ENCODE assay signal across 19 mouse cellular contexts in the genomic region with DNA sequence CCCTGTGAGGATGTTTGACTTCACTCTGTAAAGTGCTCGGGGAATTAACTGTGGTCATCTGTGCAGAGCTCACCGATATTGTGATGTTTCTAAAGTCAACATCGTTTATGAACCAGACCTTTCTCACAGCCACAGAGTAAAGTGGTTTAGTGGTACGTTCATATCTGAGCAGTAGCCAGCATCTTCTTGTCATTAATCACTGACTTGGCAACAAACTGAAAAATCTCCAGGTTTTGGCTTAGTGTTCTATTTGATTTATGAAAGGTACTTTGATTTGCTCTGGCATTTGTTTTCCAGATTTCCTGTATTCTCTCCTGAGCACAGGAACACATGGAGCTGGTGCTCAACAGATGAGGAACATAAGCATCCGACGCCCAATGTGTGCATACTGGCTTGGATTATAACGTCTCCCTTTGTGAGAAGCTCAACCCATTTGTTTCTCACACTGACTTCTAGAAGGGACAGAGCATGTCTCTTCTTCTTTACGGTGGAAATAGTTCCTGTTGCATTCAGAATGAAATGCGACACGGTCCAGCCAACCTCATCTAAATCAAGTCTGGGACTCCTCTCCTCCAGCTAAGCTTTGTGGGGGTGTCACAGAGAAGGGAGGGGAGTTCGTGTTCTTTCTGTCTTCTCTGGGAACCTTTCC. TPM values are rescaled to one million over a fixed set of nuclear protein-coding genes. Genes with fewer than 3 reads are reported as not detected.
DNase-seq lines count a peak whose midpoint lies in the region; ATAC-seq lines count a peak whose summit lies in the region.
"Had no signal": no experiment of that assay in that cellular context is flagged by ENCODE, and none has a peak within 500 bp of the region (broad histone marks: within the 10 kb centered on the region; RNA-seq: fewer than 3 reads in every experiment).

No protein-coding gene starts in this region.

- peaks cover 10% of the 10 kb centered on the region for H3K4me1 ChIP-seq in limb, embryonic 12.5 days (replicated peaks)
- peaks cover 8% of the 10 kb centered on the region for H3K4me1 ChIP-seq in limb, embryonic 10.5 days
- peaks cover 19% of the 10 kb centered on the region for H3K4me1 ChIP-seq in limb, embryonic 15.5 days

- no peak for ATAC-seq in limb, embryonic 12.5 days (ENCODE audit: insufficient number of reproducible peaks, insufficient read depth, low FRiP score, low TSS enrichment, low read depth)
- no peak for ATAC-seq in limb, embryonic 15.5 days (ENCODE audit: insufficient number of reproducible peaks, low FRiP score, low TSS enrichment, low read depth)
- no peak for ATAC-seq in monocyte, adult 5-6 weeks (replicated peaks; ENCODE audit: insufficient number of reproducible peaks, low FRiP score, low TSS enrichment, poor library complexity, severe bottlenecking)
- ATAC-seq: liver, postnatal 0 days had no signal

- no peak overlapping the region for H3K4me3 ChIP-seq in limb, embryonic 12.5 days (replicated peaks)
- H3K4me3 ChIP-seq in limb, embryonic 10.5 days = no peak overlapping the region
- no peak overlapping the region for H3K4me3 ChIP-seq in limb, embryonic 15.5 days
- H3K4me3 ChIP-seq: hindbrain, embryonic 13.5 days; left cerebral cortex, adult 2 months; megakaryocyte, embryonic 14.5 days had no signal

- 78% methylated on average over 11 of the region's 11 CpGs for WGBS in limb, embryonic 12.5 days
- 89% methylated on average over 11 of the region's 11 CpGs for WGBS in limb, embryonic 10.5 days
- WGBS in limb, embryonic 15.5 days = 51% methylated on average over 11 of the region's 11 CpGs

- DNase-seq in limb, embryonic 10.5 days (ENCODE audit: low spot score) = no peak
- DNase-seq in 3T3-L1 (ENCODE audit: low read depth, low spot score) (peak; percentile 58), NIH3T3 (ENCODE audit: low read depth) (peak; percentile 69)
- no peak for DNase-seq in thymus, postnatal 25 days
- DNase-seq: cerebellum, postnatal 10 days; embryo, embryonic 11 days; gastrocnemius, postnatal 25 days; kidney, adult 11 months; kidney, postnatal 25 days; liver, postnatal 0 days; retina, postnatal 1 day; right cerebral cortex, postnatal 4 days; thymus, adult 2 months had no signal

- no peak overlapping the region for H3K9ac ChIP-seq in limb, embryonic 12.5 days (replicated peaks)
- no peak overlapping the region for H3K9ac ChIP-seq in limb, embryonic 15.5 days
- H3K9ac ChIP-seq: hindbrain, embryonic 13.5 days; liver, postnatal 0 days had no signal

- 0 out of 2 replicates have a peak overlapping the region, but pooled peaks have one; percentile 12 for H3K27ac ChIP-seq in limb, embryonic 12.5 days
- H3K27ac ChIP-seq in limb, embryonic 10.5 days = no peak overlapping the region
- peak overlapping the region; percentile 48; the same call in 1 of the 2 replicates for H3K27ac ChIP-seq in limb, embryonic 15.5 days
- H3K27ac ChIP-seq: hindbrain, embryonic 13.5 days; left cerebral cortex, adult 2 months had no signal

- peaks cover 67% of the 10 kb centered on the region for H3K36me3 ChIP-seq in limb, embryonic 12.5 days
- peaks cover 70% of the 10 kb centered on the region for H3K36me3 ChIP-seq in limb, embryonic 10.5 days
- H3K36me3 ChIP-seq in limb, embryonic 15.5 days = peaks cover 58% of the 10 kb centered on the region

- no peaks in the 10 kb centered on the region for H3K27me3 ChIP-seq in limb, embryonic 12.5 days
- H3K27me3 ChIP-seq in limb, embryonic 10.5 days (ENCODE audit: low read depth, poor library complexity, severe bottlenecking) = no peaks in the 10 kb centered on the region
- no peaks in the 10 kb centered on the region for H3K27me3 ChIP-seq in limb, embryonic 15.5 days
- H3K27me3 ChIP-seq: hindbrain, embryonic 13.5 days had no signal

- no peak overlapping the region for H3K4me2 ChIP-seq in limb, embryonic 12.5 days
- no peak overlapping the region for H3K4me2 ChIP-seq in limb, embryonic 15.5 days
- H3K4me2 ChIP-seq: hindbrain, embryonic 13.5 days had no signal

- H3K9me3 ChIP-seq in limb, embryonic 12.5 days = 0 out of 2 replicates have a peak, but pooled peaks cover 4% of the 10 kb centered on the region
- no peaks in the 10 kb centered on the region for H3K9me3 ChIP-seq in limb, embryonic 10.5 days (replicated peaks)
- no peaks in the 10 kb centered on the region for H3K9me3 ChIP-seq in limb, embryonic 15.5 days
- H3K9me3 ChIP-seq: hindbrain, embryonic 13.5 days had no signal

RNA-seq across cellular contexts. Expression of gene Antxr1, which starts 50.8 kb away (rescaled TPM):
- polyA plus RNA-seq in limb, embryonic 12.5 days (2016; fragmentation: Nextera tagmentation; extraction: Ambion mirVana) = 15.4 and 16.2 TPM in 2 replicates
- polyA plus RNA-seq in limb, embryonic 10.5 days (2016; fragmentation: Nextera tagmentation; extraction: Ambion mirVana) = 7.0 and 9.5 TPM in 2 replicates
- 19.1 and 21.7 TPM in 2 replicates for polyA plus RNA-seq in limb, embryonic 15.5 days (2015; fragmentation: Nextera tagmentation; extraction: Ambion mirVana)
- total RNA-seq in monocyte, adult 5-6 weeks (2017) = 0.43 TPM in 1 of 3 replicates, not detected in the others

Comparison
In these comparisons a context has a peak if more than half of its experiments do, and no peak if none do; other contexts are left out.
1. DNase-seq: peak in 3T3-L1 (single experiment) and NIH3T3 (single experiment); none in limb, embryonic 10.5 days (single experiment) and thymus, postnatal 25 days (single experiment).